Mouse (Mus musculus): ENCODE measurements at regions not wholly inside any gene's neighbourhood (a gene's known extent, or its start where the extent isn't known, plus 50 kb on each side); places are given as distances from the start of the nearest gene placed in this dataset.

DNA sequence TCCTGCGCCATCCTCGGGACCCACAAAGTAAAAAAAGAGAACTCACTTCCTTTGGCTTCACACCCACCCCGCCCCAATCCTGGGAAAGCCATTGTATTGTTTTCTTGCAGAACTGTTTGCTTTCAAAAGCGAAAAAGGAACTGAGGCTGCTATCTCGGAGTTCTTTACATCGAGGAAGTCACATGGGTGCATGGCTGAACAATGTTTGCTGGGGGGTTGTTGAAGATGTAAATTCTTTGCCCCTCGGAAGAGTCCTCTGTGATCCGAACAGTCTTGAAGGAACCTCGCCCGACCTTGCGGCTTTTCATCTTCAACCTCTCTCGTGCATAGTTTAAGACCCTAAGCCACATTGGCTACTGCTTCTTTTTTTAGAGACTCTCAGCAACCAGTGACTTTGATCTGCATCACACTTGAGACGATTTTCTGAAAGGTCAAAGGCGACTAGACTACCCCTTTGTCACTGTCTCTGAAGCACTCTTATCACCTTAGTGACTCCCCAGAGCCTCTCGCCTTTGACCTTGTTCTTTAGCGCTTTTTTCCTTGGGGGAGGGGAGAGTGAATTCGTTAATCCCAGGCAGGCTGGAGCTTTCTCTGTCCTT is 197.9 kb downstream of the Dusp6 start:
- DNase-seq (ENCODE audit: low spot score in 2 of 2), result no peak

DNA sequence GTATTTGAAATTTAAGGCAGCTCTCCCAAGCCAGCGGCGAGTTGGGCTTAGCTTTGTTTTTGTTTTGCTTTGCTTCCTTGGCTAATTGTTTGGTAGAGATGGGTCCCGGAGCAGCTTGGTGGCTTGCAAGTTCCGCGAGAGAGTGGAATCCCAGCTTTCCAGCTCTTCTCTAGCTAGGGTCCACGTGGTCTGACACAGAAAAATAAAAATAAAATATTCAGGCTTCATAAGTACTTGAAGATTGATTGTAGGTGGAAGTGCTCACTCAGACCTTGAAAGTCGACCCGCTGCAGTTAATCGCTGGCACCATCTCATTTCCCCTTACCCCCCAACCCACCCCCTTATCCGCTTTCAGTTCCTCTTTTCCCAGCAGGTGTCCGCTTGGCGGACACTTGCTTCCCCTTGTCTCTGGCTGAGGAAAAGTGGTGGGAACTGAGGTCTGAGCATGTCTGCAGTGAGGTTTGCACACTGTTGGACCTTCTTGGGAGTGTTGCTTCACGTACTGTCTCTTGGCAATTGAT is 198.5 kb downstream of the Dusp6 start:
- DNase-seq (ENCODE audit: low spot score in 2 of 2), result no peak

DNA sequence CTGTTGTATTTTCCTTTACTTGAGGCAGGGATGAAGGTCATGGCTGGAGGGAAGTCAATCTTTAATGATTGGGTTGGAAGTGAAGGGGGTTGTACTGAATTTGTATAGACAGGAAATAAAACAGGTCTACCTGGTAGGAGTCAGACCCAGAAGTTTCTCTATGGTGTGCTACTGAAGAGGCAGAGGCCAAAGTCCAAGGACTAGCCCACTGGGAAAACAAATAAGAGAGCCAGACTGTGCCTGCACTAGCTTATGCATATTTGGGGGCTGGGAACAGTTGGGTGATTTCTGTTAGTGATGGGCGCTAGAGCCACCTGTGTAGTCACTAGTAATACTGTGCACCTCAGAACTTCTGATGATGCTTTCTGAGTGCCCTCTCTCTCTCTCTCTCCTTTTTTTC is 203.7 kb downstream of the Dusp6 start:
- DNase-seq (ENCODE audit: low spot score in 2 of 2), result no peak

DNA sequence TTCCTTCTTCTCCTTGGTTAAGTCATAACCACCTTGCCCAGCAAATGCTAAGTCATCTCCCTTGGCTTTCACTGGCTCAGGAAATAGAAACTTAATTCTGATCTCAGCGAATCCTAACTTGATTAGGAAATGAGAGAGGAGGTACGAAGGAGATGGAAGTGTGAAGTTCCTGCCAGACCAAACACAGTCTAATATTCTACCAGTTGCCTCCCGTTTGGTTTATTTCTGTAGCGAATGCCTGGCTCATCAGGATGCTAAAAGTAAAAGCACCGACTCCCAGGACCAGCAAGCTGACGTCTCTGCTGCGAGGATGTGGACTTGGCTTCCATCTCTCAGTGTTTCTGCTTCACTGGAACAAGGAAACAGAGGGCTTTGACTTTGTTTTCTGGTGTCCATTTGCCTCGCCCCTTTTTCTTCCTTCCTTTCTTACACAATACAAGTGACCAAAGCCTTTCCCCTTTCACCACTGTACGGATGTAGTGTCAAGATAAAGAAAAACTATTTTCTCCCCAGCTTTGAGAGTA is 204.3 kb downstream of the Dusp6 start:
- no peak for DNase-seq (ENCODE audit: low spot score in 2 of 2)

DNA sequence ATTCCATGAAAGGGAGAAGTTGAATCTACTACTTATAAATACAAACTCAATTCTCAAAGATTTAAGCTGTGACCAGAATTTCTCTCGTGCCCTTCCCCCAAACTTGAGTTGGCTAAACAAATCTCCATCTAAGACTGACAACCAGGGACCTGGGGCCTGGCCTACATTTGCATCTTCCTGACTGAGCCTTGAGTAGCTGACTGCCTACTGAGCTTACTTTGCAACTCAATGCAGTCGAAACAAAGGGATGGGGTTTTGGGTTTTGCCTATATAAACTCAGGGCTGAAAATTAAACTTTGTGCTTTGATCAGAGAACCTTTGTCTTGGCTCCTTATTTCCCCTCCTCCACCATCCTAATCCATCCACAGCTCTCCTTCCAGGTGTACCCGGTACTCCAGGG is 205.9 kb downstream of the Dusp6 start:
- no peak for DNase-seq (ENCODE audit: low spot score in 2 of 2)

DNA sequence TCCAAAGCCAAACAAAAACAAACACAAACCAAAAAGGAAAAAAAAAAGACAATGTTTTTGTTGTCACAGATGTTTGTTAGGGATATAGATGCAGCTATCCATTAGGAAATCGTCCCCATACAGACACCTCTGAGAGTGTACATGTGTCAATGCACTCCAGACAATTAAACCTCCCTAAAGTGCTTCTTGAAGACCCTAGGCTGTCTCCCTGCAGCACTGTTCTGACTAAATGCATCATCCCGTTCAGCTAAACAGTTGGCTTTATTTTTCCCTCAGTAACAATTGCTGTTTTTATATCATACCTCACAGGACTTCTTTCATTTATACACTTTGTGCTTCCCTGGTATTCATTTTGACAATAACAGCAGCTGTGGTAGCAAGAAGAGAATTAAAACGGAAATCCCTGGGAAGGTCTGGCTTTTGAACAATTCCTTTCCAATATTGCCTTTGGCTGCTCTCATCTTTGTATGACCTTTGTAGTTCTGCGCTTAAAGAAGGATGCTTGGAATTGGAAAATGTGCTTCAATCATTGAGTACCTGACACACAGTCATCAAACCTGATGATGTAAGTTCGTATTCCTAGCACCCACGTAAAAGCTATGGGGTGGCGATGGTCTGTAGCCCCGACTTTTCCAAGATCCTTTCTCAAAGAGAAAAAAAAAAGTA is 208.9 kb downstream of the Dusp6 start:
- DNase-seq (ENCODE audit: low spot score in 2 of 2), result no peak

DNA sequence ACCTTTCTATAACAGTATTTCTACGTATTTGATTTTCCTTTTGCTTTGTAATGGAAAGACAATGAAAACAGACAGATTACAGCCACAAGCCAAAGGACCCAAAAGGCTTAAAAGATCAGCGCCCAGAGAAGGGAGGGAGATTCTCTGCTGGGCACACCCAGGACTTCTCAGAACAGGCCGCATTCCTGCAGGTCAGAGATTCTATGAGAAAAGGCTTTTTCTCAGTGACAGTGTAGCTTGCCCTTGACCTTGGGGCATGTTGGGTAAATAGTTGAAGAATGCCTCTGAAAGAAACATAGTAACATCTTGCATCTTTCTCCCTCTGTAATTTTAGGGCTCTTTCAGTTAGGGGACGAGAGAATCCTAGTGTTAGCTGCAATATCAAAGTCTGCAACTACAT is 209.8 kb downstream of the Dusp6 start:
- DNase-seq (ENCODE audit: low spot score in 2 of 2), result no peak

DNA sequence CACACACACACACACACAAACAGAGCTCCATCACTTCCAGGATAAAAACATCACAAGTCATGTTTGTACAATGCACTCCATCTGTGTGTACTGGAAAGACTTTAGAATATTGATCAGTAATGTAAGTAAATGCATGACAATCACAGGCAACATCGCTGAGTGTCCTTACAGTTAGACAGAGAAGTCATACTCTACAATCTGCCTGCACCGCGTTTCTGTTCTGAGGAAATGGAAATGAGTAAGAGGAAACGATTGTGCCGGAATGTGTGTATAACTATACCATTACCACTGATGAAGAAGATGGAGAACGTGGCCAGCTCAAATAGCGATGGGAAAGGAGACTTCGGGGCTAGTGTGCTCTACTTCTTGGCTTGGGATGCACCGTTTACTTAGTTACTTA is 210.7 kb downstream of the Dusp6 start:
- no peak for DNase-seq (ENCODE audit: low spot score in 2 of 2)

DNA sequence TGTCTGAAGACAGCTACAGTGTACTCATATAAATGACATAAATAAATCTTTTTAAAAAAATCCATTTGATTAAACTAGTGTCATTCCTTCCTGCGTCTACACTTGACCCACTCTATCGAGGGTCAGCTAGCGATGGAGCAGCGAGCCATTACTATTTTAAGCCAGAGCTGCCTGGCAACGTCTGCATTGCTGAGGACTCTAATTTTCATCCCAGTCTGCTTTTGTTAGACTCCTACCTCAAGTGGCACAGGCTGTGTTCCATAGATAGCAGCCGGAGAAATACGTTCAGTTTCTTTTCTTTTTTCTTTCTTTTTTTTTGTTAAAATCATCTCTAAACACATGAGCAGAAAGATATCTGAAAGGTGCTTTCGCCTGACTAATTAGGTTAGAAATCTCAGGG is 211.5 kb downstream of the Dusp6 start:
- DNase-seq (ENCODE audit: low spot score in 2 of 2), result no peak

DNA sequence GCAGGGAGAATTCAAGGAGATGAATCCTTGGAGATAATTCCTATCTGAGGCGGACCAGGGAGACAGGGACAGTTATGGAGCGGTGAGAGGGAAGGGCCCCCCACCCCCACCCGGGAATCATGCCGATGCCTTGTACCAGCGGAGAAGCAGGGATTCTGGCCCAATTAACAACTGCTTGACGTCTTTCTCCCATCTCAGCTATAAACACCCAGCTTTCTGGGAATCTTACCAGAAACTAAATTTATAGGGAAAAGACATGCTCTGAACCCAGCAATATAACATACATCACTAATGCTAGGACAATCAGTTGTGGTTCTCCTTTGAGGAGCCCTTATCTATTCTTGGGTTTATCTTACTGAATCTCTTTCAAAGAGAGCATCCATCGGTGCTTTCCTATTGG is 213.2 kb downstream of the Dusp6 start:
- no peak for DNase-seq (ENCODE audit: low spot score in 2 of 2)

DNA sequence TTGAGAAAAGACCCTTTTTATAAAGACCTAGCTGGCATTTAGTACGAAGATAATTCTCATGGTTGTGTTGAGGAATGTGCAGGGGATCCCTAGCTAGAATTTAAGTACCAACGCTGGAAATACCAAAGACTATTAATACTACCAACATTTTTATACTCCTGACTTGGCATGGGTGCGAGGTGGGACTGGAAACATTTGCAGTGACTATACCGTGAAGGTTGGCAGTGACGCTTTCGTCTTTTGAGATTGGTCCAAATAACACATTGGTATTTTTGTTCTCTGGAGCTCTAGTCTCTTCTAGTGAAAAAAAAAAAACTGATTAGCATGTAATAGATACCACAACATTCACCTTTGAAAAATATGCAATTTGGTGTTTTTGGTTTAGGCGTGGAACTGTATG is 213.7 kb downstream of the Dusp6 start:
- DNase-seq (ENCODE audit: low spot score in 2 of 2), result peak in 1 of 2 experiments; percentile 45

DNA sequence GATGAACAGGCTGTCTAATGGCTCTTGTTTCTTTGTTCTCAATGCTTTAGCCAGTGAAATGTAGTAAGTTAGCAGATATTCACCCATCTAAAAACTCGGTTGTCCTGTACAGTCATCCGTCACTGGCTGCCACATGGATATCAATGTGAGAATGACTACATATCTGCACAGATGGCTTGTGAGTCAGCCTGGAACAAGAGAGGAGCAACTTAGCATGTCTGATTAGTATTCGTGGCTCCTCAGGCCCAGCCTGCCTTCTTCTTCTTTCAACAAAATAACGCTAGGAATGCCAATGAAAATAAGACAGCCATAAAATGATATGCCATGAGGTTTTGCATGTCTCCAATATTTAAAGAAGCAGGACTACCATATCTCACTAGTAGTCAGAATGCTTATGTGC is 217.5 kb downstream of the Dusp6 start:
- DNase-seq (ENCODE audit: low spot score in 2 of 2), result peak; percentile 70 to 81

DNA sequence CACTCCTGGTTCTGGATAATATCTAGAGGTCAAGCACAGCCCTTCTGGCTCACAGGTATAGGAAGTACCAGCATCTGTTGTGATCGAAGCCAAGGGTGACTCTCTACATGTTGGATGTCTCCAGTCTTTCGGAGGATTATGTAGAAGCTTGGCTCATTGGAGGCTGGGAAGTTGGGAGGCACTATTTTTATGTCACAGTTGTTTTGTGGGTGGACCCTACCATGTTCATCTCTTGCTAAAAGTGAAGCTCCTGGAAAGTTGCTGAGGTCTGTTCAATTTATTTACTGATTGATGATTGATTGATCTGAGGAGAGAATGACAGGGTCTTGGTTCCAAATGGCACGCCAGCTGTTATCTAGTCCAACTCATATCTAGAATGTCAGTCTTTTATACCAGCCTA is 219.0 kb downstream of the Dusp6 start:
- no peak for DNase-seq (ENCODE audit: low spot score in 2 of 2)

DNA sequence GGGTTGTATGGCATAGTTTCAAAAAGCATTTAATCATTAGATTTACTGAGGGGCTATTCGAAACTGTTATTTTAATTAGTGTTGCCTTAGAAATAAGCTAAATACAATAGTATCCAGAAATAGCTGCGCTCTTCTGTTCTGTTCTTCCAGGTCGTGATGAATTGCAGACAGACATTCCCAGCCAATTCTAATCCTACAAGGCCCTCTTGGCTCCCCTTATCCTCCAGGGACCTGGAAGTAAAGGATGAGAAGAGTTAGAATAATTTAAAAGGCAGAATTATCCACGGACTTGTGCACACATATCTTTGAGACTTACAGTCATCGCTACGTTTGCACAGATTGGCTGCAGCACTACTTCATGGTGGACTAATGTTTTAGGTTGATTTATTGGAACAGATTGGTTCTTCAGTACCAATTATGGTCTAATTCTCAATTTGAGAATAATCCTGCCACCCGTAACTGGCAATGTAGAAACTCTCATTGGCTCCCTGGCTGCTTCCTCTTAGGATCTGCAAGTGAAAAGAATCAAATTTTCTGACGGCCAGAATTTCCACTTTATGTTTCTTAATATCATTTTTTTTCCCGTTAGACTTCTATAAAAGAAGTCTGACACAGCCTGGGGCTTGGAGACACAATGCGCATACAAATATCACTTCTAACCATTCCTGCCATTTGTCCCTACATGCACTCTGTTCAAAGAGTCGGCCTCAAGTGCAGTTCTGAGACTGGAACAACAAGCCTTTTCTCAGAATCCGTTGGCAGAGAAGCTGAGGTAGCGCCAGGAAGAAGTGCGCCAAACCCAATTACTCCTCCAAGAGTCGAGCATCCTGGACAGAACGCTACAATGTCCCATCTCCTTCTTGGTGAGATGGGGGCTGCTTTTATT is 225.4 kb downstream of the Dusp6 start:
- no peak for DNase-seq (ENCODE audit: low spot score in 2 of 2)

DNA sequence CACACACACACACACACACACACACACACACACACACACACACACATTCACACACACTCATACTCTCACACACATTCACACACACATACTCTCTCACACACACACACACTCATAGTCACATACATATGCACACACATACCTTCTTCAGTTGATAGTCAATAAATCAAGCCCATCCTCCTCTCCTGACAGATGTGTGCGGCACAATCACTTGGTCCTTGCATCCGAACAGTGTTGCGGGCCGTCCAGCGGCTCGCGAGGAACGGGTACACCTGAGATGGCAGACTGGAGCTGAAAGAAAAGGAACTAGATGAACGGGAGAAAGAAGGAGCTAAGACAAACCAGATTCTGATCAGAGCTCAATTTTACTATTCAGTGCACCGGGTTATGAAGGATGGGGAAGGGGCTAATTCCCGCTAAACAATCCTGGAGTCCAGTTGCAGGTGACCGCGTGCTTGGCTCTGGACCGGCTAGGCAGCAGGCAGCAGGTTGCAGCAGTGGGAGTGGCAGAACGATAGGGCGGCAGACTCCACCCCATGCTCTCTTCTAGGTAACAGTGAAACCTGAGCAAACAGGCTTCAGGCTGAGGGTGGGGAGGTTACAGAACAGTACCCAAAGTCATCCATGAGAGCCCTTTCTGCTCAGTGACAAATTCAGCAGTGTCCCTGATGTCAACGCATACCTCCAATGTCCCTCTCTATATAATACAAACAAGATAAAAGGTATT is 247.8 kb downstream of the Csl start:
- no peak for DNase-seq (ENCODE audit: low spot score in 2 of 2)

DNA sequence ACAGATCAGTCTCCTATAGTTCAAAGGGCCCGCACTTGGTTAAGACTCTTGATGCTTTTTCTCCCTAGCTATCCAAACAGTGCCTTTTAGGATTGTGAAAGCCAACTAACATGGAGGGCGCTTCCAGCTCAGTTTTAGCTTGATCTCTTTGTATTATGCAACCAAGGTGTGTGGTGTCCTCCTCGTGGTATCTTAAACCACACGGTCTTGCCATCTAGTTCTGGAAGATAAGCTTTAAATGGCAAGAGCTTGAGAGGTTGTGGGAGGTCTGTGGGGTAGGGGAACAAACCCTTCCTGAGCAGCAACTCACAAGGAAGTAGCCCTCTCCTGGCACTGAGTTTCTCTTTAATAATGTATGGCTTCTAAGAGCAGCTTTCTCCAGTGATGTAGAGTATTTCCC is 241.5 kb downstream of the Csl start:
- DNase-seq (ENCODE audit: low spot score in 2 of 2), result no peak

DNA sequence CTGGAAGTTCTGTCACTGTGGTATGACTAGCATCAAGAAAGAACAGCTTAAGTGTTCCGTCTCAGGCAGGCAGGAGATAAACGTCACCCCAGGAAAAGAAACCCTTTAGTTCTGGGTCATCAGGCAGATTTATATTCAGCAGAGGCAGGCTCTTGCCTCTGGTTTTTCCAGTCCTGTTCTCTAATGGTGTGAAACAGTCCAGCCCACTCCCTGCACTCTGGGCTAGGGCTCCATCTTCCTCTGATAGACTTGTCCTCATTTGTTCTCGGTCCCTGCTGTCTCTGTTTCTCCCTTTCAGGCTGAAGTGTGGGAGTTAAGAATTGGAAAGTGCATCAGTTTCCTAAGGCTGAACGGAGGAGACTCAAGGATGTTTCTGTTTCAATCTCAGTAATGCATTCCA is 240.0 kb downstream of the Csl start:
- DNase-seq (ENCODE audit: low spot score in 2 of 2), result peak; percentile 25 to 53

DNA sequence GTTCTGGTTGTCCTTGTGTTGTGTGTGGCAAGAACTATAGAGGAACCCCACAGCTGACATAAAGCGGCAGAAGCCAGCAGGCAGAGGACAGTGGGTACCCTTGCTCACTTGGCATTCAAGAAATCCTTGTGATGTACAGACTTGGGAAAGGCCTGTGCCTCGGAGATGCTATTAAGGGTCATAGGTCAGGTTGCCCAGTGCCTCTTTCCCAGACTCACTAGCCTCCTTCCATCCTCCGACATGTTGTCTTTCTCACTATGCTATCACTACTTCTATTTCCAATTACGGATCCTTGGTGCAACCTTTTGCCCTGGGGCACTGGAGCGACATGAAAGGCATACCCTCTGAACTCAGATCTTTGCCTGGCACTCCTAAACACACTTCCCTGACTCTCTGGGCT is 235.6 kb downstream of the Csl start:
- DNase-seq (ENCODE audit: low spot score in 2 of 2), result no peak

DNA sequence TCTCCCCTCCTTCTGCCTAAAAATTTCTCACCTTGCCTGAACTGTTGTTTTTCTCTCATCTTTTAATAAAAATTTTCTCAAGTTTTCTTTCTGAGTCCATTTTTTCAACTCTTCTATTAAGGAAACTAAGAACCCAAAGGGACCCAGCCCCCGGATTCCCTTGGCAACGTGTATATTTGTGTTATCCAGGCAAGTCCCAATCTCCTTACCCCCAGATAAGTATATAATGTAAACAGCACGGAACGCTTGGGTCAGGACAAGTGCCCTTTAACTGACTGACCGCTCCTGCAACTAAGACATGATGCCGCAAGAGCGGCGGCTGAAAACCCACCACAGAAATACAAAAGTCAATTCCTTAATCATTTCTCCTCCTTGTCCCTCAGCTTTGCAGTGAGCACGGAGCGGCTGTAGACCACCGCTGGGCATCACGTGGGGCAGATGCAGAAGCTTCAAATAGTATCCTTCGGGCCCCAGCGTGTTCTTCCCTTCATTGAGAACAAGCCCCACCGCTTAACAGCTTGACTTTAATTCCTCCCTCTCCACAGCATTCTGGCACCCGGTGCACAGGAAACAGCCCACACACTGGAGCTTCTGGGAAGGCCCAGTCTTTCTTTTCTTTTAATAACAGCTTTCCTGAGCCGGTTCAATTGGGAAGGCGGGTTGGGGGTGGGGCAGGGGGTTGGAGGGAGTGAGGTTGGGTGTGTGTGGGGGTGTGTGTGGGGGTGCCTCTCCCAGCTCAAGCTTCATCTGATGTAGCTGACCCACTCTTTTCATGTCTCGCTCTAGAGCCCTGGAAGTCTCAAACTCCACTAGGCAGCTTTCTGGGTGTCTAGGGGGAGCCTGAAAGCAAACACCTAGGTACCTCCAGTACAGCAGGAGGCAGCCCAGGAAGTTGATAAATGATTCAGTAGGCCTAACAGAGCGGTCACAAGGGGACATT is 234.9 kb downstream of the Csl start:
- DNase-seq (ENCODE audit: low spot score in 2 of 2), result peak; percentile 42 to 60

DNA sequence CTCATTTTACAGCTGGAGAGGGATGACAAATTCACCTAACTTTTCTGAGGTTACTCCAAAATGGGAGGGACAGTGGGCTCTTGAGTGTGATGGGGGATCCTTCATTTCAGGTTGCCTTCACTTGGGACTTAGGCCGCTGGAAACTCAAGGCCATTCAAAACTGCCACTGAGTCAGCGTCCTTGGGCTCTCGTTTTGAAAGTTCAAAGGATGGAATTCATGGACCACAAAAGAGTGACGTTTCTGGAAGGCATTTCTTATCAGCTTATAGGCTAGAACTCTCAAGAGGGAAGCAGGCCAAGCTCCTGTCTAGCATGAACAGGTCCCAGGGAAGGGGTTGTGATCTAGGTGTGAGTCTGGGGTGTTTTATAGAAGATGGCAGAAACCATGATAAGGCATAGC is 233.3 kb downstream of the Csl start:
- DNase-seq (ENCODE audit: low spot score in 2 of 2), result no peak

Measured in left cerebral cortex, adult 18-20 months (tissue).